Mouse (Mus musculus) hindbrain, embryonic 15.5 days (tissue): Measurements from ENCODE around the gene Ccdc8. TPM values are rescaled to one million over a fixed set of nuclear protein-coding genes. Genes with fewer than 3 reads are reported as not detected.

Experiments used
- ATAC-seq: fragments of 200-750 bp; cut with Nextera tagmentation; 2 replicates; pipeline ENCODE4 v1.8.0; 2017; ENCODE audit warnings: low read depth, moderate number of reproducible peaks, moderate TSS enrichment; ENCODE audit not compliant: low FRiP score
- H3K27ac ChIP-seq: fragments of 300-500 bp; sonication (generic); replicated peaks from 2 replicates; pipeline ENCODE4 v1.5.1; 2015; ENCODE audit warnings: mild to moderate bottlenecking, inconsistent platforms
- H3K27me3 ChIP-seq: fragments of 300-500 bp; sonication (generic); 2 replicates; pipeline ENCODE4 v1.6.1; 2015; ENCODE audit warnings: control low read depth, inconsistent platforms
- H3K36me3 ChIP-seq: fragments of 300-500 bp; sonication (generic); 2 replicates; pipeline ENCODE4 v1.6.1; 2015; ENCODE audit warnings: control low read depth, inconsistent platforms
- H3K4me1 ChIP-seq: fragments of 300-500 bp; sonication (generic); replicated peaks from 2 replicates; pipeline ENCODE4 v1.6.1; 2015; ENCODE audit warnings: control low read depth, inconsistent platforms
- H3K4me2 ChIP-seq: fragments of 300-500 bp; sonication (generic); 2 replicates; pipeline ENCODE4 v1.6.1; 2015; ENCODE audit warnings: moderate library complexity, mild to moderate bottlenecking, inconsistent platforms
- H3K4me3 ChIP-seq: fragments of 300-500 bp; sonication (generic); 2 replicates; pipeline ENCODE4 v1.5.1; 2015; ENCODE audit warnings: mild to moderate bottlenecking, inconsistent platforms
- H3K9ac ChIP-seq: fragments of 300-500 bp; sonication (generic); 2 replicates; pipeline ENCODE4 v1.6.1; 2015; ENCODE audit warnings: inconsistent platforms
- H3K9me3 ChIP-seq: fragments of 300-500 bp; sonication (generic); 2 replicates; pipeline ENCODE4 v1.6.1; 2016; ENCODE audit warnings: control low read depth, inconsistent platforms
- WGBS: fragments of 180-500 bp; shearing (Covaris S2); methylation state at CpG from one replicate; pipeline ENCODE4 v1.1.7; 2015; 5-methylcytosine and 5-hydroxymethylcytosine counted together
- polyA plus RNA-seq: library from polyadenylated mRNA; unstranded; fragments of >200 nt; fragmentation: Nextera tagmentation; extraction: Ambion mirVana; gene quantifications from 2 replicates; pipeline ENCODE4 v1.2.1, GENCODE M21; 2015

Ccdc8 gene
- polyA plus RNA-seq, 1 experiment from 2014 or later, result 7.4 TPM

GRCm38 (mm10) chr7:17038018-17038695 lies 45.6 kb downstream of the Ccdc8 start:
- no peaks in the 10 kb centered on the region for H3K9me3 ChIP-seq
- 0 out of 2 replicates have a peak overlapping the region, but pooled peaks have one; percentile 30 for H3K27ac ChIP-seq
- ATAC-seq, result peak; percentile 68; the same call in 1 of the 2 replicates
- H3K4me1 ChIP-seq, result 0 out of 2 replicates have a peak, but pooled peaks cover 8% of the 10 kb centered on the region
- no peak overlapping the region for H3K9ac ChIP-seq
- H3K4me2 ChIP-seq, result no peak overlapping the region
- no peaks in the 10 kb centered on the region for H3K36me3 ChIP-seq
- WGBS, result 29% methylated on average over 9 of the region's 9 CpGs
- no peak overlapping the region for H3K4me3 ChIP-seq
- no peaks in the 10 kb centered on the region for H3K27me3 ChIP-seq

DNA sequence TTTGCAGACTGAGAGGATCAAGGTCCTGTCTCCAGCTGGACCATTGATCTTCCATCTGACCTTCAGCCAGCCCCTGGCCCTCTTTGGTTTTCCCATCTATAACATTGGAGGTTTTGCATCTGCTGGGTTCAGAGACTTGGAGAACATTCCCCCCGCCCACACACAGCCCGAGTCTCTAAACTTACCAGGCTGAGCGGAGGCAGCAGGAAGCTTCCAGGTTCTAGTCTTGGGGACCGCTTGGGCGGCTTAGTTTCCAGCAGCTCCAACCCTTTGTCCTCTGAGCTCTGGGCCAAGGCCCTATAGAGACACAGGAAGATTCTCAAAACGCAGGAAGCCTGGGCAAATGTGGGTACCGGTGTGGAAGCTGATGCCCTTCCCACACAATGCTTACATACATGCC lies 46.9 kb downstream of the Ccdc8 start:
- Histone ChIP-seq H3K9ac (no peak overlapping the region), H3K27ac (no peak overlapping the region), H3K4me1 (0 out of 2 replicates have a peak, but pooled peaks cover 8% of the 10 kb centered on the region), H3K9me3 (no peaks in the 10 kb centered on the region), H3K27me3 (no peaks in the 10 kb centered on the region), H3K4me2 (no peak overlapping the region), H3K4me3 (no peak overlapping the region), H3K36me3 (no peaks in the 10 kb centered on the region)
- 90% methylated on average over 7 of the region's 7 CpGs for WGBS
- no peak for ATAC-seq

- Histone ChIP-seq H3K27me3 (no peaks in the 10 kb centered on the region), H3K9me3 (no peaks in the 10 kb centered on the region), H3K9ac (no peak overlapping the region), H3K27ac (no peak overlapping the region), H3K4me2 (no peak overlapping the region), H3K36me3 (no peaks in the 10 kb centered on the region), H3K4me3 (no peak overlapping the region), H3K4me1 (no peaks in the 10 kb centered on the region)
- 45% methylated on average over 1 of the region's 1 CpGs for WGBS
- no peak for ATAC-seq
These were observed 53.2 kb downstream of the Ccdc8 start for GRCm38 (mm10) chr7:17045743-17046142.

Other genes with a start within 250 kb of the Ccdc8 start
- gene Slc1a5, start 211.4 kb upstream of the Ccdc8 start, polyA plus RNA-seq, result 11.6 and 13.7 TPM in 2 replicates
- gene Strn4, start 176.8 kb upstream of the Ccdc8 start, polyA plus RNA-seq, result 171 and 184 TPM in 2 replicates
- 46.5 and 50.9 TPM in 2 replicates for gene Fkrp, start 176.0 kb upstream of the Ccdc8 start, polyA plus RNA-seq
- gene Prkd2, start 149.8 kb upstream of the Ccdc8 start, polyA plus RNA-seq, result 6.2 and 6.7 TPM in 2 replicates
- gene Dact3, start 117.4 kb upstream of the Ccdc8 start, polyA plus RNA-seq, result 5.1 and 5.6 TPM in 2 replicates
- gene Gng8, start 100.9 kb upstream of the Ccdc8 start, polyA plus RNA-seq, result 1.3 and 5.3 TPM in 2 replicates
- 0.13 and 0.52 TPM in 2 replicates for gene Ptgir, start 86.2 kb upstream of the Ccdc8 start, polyA plus RNA-seq
- 382 and 391 TPM in 2 replicates for gene Calm3, start 68.6 kb upstream of the Ccdc8 start, polyA plus RNA-seq
- 142 and 150 TPM in 2 replicates for gene Pnmal2, start 48.0 kb upstream of the Ccdc8 start, polyA plus RNA-seq
- gene Pnmal1, start 33.0 kb upstream of the Ccdc8 start, polyA plus RNA-seq, result 52.6 and 57.5 TPM in 2 replicates
- gene Gm42372, start 9.6 kb upstream of the Ccdc8 start, polyA plus RNA-seq, result 5.9 and 6.0 TPM in 2 replicates
- gene Ppp5c, start 35.2 kb downstream of the Ccdc8 start, polyA plus RNA-seq, result 125 and 136 TPM in 2 replicates
- gene Hif3a, start 69.7 kb downstream of the Ccdc8 start, polyA plus RNA-seq, result 5.4 and 6.9 TPM in 2 replicates
- 4.2 and 4.7 TPM in 2 replicates for gene Psg16, start 81.3 kb downstream of the Ccdc8 start, polyA plus RNA-seq
- 0.07 TPM in 1 of 2 replicates, not detected in the other for gene Ceacam3, start 157.6 kb downstream of the Ccdc8 start, polyA plus RNA-seq
- gene Psg29, start 210.8 kb downstream of the Ccdc8 start, polyA plus RNA-seq, result 0.03 TPM in 1 of 2 replicates, not detected in the other